Mouse (Mus musculus) right cerebral cortex, postnatal 25 days (tissue): ENCODE measurements around the gene Tssk1.

ENCODE experiments used
- DNase-seq: peaks from one replicate; pipeline ENCODE4 v3.0.0; 2022

Gene Tssk1

DNA sequence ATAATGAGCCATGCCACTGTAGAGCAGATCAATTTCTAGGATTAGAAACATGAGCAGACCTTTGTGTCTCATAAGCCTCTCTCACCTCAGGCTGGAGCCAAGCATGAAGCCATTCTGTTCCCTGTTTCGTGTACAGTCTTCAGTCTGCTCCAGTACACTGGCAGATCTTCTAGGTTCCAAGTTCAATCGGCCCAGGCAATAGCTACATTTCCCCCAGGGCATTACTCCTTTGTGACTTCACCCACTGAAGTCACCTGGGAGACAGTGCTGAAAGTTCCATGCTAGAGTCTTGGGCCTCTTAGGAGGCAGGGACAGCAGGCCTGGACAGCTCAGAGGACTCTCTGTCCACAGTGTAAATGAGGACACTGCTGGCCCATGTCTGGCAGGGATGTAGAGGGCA, at the start of gene Tssk1:
Tssk1 (plus strand) TSS at position 301 of the 400 bp plus-strand sequence.
- DNase-seq, result no peak

DNA sequence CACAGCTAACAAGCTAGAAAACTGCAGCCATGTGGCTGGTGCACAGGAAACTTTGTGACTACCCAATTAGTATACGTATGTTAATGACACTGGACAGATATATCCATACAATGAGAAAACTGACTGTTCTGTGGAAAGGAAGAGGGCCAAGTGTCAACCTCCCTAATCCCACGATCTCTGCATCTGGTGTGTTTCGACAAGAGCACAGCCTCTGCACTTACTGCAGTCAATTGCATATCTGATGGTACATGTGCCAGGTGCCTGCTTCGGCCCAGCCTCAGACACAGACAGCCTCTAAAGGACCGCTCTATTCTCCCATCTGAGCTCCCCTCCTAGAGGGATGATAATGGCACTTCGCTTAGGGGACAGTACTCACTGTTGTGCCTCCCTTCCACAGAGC, 45.6 kb upstream of the Tssk1 start:
- DNase-seq, result no peak

DNA sequence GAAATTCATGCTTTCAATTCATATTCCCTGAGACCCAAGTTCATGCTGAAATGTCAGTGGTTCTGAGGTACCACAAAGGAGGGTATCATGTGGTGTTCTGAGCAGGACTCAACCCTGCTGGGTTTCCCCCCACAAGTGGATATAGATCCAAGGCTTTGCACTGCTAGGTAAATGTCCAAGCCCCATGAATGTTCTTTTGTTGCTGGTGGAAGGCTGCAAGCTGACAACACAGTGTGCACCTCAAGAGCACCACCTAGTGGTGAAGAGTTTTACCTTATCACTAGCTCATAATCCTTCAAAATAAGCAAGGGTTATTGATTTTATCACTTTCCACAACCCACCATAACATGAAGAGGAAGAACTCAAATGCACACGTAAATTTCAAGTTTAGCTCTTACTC, 45.1 kb upstream of the Tssk1 start:
- DNase-seq, result no peak

DNA sequence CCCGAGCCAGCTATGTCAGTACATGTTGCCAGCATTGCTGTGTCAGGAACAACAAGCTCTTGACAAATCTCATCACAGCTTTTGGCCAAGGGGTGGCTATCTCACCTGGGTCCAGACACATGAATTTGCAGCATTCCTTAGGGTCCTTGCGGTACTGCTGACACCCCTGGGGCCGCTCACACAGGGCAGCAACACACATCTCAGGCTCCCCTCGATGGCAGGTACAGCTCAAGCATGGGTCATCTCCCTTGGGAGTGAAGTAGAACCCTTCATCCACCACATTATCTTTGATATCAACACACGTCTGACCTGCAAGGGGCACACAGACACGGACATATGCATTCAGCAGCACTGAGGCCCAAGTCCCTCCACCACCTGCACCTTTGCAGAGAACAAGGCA, 44.5 kb upstream of the Tssk1 start:
- DNase-seq, result no peak

DNA sequence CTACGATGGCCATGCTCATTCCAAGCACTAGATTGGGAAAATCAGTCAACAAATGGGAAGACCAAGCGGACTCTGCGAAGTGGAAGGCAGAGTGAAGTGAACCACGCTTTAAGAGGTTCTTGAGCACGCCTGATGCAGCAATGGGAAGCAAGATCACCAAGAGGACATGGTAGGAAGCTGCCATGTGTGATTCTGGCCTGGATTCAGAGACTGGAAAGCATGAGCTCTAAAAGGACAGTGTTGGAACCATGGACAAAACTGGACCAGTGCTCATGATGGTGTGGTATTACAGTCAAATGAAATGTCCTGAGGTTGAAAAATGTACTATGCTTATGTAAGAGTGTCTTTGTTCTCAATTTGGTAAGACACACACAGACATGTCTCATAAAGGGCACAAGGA, 42.7 kb upstream of the Tssk1 start:
- no peak for DNase-seq

DNA sequence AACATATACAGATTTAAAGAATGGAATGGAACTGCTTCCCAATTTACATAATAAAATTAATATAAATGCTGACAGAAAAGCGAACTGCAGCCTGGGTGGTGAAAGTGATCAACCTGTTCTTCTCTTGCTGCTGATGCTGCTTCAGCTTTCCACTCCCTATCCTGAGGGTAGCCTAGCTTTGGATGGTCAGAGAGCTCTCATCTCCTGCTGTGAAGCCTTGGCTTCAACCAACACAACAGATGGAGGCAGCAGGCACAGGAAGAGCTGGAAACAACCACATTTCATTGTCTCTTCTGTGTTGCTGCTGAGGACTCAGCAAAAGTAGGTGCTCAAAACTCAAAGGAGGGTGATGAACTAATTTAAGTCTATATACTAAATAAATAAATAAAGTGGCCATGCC, 42.2 kb upstream of the Tssk1 start:
- DNase-seq, result no peak

DNA sequence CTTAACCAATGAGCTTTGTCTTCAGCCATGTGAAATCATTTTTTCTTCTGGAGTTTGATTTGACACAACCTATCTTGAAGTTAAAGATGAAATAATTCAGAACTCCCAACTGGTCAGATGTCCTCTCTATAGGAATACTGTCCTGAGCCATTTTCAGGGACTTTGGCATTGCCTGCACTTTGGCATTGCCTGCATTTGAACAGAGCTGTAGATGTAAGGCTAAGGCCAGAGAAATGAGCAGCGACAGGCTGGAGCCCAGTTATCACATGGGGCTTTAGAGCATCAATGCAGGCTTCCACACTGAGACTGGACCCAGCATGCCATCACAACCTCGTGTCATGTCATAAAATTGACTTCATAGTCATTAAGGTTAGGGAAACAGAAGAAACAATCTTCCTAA, 40.8 kb upstream of the Tssk1 start:
- no peak for DNase-seq

DNA sequence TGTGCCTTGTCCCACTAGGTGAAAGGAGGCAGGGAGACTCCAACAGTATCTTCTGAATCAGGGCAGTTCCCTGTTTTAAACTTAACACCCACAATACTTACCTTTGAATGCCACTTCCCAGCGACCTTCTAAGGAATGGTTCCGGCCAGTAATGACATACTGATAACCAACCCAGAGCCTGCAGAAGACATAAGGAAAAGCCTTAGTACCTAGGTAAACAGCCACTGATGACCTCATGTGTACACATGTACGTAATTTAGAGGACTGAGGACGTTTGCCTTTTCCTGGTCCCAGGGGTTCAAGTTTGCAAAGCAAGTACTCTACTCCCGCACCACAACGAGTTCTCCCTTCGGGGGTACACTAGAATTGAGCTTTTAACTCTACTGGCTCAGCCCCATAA, 36.9 kb upstream of the Tssk1 start:
- DNase-seq, result no peak

DNA sequence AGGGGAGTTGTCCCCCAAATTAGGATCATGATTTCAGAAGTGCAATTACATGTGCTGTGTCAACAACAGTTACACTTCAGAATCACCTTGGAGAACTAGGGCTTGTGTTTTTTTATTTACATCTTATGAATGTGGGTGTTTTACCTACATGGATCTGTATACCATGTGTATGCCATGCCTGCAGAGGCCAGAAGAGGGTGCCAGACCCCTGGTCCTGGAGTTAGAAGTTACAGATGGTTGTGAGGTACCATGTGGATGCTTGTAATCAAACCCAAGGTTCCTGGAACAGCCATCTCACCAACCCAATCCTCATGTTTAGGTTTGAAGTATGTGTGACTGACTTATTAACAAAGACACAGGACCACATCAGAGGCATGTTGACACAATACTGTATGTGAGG, 35.4 kb upstream of the Tssk1 start:
- DNase-seq, result no peak

DNA sequence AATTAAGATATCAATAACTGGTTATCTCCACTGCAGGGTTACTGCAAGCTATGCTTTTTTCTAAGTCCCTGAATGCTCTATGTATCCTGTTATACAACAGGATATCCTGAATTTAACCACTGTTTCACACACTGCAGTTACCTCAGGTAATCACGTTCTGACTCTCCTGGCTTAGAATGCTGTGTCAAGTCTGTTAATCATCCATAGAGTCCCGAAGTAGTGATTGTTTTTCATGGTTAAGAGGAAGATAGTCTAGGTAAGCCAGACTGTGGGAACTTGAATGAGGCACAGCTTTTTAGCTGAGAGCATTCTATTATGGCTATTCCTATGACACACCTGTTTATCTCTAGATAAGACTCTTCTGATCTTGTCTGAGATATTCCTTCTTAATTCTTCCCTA, 28.7 kb upstream of the Tssk1 start:
- no peak for DNase-seq

DNA sequence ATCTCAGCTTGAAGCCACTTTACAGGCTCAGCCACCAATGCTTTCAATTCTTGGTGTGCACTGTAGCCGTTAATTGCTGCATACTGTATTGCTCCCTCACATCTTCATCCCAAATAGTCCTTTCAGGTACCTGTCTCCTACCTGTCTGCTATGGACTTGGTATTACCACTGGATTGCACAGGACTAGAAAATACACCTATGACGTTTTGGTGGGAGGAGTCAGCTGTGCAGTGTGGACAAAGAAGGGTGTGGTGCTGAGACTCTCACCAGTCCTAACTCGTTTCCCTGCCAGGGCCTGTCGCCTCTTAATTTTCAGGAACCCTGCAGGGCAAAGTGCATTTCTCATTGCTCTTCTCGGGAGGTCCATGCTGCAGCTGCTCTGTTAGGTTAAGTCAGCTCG, 28.3 kb upstream of the Tssk1 start:
- no peak for DNase-seq

DNA sequence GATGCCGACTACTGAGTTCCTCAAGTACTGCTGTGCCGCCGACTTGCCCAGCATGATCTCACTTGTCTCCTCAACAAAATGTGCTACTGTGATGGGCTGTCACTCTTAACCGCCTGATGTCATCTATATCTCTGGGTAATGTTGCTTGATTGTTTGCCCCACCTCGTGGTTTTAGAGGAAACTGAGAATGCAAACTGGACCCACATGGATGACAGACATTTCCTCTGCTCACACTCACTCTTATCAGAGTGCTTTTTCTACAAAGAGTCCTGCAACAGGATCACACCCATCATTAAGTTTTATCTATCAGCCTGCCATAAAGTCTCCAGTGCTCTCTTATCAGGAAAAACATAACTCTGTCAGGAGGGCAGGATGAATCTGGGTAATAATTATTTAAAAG, 22.8 kb upstream of the Tssk1 start:
- no peak for DNase-seq

DNA sequence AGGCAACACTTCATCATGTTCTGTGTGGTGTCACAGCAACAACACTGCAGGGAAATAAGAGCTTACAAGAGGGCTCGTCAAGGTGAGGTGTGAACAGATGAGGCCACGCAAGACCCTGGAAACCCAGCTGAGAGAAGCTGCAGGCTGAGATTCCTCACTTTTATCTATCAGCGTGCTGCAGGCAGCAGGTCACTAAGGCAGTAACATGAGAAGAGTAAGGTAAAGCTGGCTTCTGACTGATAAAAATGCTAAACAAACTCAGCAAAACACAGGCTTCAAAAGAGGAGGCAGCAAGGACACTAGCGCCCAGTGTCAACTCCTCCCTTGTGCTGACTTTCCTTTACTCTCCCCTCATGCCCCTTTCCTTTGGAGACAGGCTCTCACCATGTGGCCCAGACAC, 21.0 kb upstream of the Tssk1 start:
- DNase-seq, result no peak

DNA sequence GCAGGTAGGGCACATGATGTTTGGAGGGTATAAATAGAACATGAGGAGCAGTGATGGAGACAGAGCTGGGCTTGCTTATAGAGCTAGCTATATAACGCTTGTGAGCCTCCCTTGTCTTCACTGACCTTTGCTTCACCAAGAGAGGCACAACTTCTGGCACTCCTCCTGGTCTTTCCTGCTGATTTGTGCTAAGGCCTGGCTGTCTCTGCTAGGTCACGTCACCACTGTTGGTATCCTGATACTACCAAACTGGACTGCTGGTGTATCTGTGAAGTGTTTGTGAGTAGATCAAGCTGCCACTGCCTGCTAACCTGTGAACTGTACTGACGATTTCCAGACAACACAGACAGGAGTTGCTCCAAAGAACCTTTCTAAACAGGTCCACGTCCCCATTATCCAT, 18.8 kb upstream of the Tssk1 start:
- DNase-seq, result no peak

DNA sequence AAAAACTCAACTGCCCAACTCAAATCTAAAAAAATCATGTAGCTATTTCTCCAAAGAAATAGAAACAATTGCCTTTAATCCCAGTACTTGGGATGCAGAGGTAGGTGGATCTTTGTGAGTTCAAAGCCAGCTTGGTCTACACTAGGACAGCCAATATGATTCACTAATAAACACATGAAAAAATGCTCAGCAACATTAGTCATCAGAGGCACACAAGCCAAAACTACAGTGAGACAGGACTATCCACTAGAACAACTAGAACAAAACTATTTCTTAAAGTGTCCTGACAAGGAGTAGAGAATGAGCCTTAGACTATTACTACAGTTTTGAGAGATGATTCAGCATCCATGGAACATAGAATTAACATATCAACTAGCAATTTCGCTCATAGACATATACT, 17.9 kb upstream of the Tssk1 start:
- DNase-seq, result no peak

DNA sequence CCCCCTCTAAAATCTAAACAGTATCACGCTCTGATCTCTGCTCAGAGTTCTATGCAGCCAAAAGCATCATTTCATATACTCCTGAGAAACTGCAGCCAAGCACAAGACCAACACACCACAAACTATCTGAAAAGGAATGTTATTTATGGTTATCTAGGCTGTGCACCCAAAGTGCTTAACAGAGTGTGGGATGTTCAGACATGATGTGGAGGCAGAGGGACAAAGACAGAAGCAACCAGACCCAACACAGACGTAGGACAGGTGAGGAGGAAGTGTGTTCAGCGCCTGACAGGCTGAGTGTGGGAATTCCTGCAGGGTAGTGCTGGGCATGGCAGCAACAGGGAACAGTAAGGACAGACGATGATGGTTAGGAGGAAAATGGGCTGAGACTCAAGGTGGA, 14.5 kb upstream of the Tssk1 start:
- no peak for DNase-seq

DNA sequence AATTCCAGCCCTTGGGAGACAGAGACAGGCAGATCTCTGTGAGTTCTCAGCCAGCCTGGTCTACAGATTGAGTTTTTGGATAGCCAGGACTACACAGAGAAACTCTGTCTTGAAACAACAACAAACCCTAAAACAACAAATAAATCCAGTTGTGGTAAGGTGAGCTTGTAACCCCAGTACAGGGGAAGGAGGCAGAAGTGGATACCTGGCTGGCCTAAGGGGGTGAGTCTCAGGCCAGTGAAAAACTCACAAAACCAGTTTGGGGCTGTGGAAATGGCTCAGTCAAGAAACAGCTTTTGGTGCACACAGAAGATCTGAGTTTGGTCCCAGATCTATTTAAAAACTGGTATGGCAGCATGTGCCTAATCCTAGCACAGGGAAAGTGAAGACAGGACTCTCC, 11.8 kb upstream of the Tssk1 start:
- DNase-seq, result no peak

DNA sequence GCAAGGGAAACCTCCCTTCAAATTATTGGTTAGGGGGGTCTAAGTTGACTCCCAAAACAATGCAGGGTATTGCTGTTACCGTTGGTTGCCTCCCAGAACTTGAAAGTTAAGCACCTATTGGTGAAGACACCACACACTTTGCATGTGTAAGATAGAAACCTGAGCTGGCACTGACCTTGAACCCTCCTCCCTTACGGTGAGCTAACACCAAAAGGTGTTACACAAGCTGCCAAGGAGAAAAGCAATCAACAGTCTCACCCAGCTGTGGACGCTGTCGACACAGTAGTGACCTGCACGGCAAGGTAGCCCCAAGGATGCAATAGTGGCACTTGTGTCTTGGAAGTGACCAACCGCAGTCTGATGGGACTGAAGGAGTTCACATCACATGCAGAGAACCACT, 9.9 kb upstream of the Tssk1 start:
- DNase-seq, result no peak

DNA sequence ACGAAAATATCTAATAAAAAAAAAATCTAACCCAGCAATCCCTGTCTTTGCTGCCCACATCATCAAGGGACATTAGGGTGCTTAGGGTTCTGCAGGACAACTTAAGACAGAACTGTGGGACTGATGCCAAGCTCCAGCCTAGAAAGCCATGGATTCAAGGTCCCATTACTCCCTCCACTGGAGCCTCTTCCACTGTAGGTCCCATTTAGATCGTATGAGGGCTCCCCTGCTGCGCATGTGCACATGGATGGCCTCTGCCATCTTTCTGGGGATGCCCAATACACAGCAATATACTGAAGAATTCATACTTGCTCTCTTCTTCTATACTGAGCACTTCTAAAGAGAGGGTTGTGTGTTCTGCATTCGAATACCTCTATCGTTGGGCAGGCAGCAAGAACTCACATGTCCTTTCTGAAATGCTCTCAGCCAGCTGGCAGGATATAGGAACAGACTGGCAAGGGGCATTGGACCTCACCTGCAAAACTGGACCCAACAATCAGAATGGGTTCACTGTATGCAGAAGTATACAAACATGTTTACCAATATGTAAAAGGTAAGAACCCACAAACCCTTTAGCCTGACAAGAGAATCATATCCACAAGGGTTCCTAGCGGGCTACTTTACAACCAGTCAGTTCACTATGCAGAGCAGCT, 4.2 kb upstream of the Tssk1 start:
- DNase-seq, result no peak

DNA sequence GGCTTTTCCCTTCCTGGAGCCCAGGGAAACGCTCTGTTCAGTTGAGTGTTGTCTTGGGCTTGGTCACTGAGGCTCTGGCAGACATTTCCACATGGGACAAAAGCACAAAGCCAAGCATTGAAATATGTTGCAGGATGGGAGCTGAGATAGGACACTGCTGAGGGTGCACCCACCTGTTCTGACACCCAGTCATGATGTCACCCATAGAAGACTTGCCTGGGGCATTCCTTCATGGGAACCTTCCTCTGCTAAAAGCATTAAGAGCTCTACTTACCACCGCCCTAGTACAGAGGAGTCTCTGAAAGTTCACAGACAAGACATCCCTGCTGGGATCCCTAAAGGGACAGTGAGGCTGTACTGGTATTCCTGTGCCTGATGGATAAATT, 3.7 kb upstream of the Tssk1 start:
- no peak for DNase-seq

DNA sequence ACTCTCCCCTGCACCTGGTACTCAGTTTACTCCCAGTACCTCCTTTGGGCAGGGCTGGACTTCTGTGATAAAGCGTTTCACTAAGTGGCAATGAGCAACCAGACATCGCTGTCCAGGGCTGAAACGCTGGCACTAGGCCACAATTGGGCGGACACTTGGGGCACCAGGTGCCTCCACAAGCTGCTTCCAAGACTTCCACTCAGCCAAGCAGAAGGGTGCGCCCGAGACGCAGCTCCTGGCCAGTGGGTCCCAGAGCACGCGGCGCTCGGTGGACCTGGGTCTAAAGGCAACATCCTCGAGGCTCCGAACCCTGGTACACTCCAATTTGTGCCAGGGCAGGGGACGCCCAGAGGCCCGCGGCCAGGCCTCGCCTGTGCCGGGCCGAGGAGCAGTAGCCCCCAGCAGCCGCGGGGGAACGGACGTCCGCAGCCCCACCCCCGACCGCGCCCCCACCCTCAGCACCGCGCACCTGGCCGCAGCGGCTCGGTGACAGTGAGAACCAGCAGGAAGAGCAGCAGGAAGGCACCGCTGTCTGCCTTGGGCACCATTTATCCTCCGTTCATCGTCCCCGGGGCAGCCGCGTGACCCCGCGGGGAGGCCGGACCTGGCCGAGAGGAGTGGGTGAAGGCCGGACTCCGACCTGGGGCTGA, 3.0 kb upstream of the Tssk1 start:
- DNase-seq, result peak; percentile 55

DNA sequence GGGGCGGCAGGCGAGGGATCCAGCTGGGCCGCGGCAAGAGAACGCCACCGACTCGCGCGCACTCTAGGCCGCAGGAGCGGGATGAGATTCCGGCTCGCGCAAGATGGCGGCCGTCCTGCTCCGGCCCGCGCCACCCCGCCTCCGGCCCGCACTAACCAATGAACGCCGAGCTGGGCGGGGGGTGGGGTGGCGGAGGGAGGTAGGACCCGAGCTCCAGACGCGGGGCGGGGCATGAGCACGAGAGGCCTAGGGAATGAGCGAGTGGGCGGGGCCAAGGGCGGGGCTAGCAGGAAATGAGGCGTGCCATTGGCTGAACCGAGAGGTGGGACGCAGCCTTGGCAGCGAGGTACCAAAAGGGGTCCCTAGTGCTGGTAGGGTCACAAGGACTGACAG, 2.5 kb upstream of the Tssk1 start, which contains the start of gene Gm20518:
Gm20518 (minus strand) TSS at position 105 of the 393 bp plus-strand sequence.
- DNase-seq, result peak; percentile 99

DNA sequence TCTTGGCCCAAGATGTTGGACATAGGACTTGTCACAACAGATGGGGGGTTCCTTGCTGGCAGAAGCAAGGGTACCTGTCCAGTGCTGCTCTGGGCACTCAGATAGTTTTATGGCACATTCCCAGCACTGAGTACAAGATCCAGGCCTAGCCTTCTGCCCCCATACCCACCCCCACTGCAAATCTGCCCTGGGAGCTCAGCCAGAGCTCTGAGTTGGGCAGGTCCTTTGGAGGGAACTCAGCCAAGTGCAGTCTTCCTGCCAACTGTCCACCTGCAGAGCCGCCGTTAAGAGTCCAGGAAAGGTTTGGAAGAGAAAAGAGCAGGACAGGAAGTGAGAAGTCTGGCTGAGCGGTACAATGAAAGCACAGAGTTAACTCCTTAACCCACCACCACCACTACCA, 1.4 kb upstream of the Tssk1 start:
- DNase-seq, result no peak

DNA sequence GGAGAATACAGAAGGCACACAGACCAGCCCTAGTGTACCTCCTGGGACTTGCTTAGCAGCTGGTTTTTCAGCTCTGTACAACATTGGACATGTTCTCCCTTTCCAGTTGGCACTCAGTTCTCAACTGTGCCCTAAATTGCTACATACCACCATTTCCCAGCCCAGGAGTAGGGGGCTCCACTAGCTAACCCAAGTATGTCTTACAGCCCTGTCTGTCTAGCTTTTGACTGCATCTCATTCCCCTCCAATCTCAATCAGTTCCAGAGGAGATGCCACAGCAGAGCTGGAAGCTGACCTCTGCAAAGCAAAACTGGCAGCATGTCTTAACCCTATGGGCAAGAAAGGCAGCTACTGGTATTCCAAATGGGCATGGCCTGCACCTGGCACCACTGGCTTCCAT, 2.1 kb downstream of the Tssk1 start:
- DNase-seq, result no peak

DNA sequence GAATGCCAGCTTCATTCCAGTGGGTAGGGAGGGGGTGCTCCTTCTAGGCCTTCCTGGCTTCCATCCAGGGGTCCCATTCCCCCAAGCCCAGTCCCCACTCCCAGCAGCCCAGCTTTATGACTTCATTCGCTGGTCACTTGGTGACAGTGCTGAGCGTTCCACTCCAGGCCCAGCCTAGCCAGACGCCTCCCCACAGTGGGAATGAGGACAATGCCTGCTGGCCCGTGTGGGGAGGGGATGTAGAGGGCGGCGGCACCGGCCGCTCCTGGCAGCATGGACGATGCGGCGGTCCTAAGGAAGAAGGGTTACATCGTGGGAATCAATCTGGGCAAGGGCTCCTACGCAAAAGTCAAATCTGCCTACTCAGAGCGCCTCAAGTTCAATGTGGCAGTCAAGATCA, 4.4 kb downstream of the Tssk1 start, which contains the start of the genes Dgcr2 and Tssk2:
Dgcr2 (minus strand) TSS at position 101 of the 400 bp plus-strand sequence.
Tssk2 (plus strand) TSS at position 176 of the 400 bp plus-strand sequence.
- no peak for DNase-seq
